Mouse (Mus musculus) layer of hippocampus, adult 9-11 months (tissue): ENCODE data around the gene Cap2.

Experiments used
- DNase-seq: peaks from one replicate; pipeline ENCODE4 v3.0.0; 2022

Gene Cap2

DNA sequence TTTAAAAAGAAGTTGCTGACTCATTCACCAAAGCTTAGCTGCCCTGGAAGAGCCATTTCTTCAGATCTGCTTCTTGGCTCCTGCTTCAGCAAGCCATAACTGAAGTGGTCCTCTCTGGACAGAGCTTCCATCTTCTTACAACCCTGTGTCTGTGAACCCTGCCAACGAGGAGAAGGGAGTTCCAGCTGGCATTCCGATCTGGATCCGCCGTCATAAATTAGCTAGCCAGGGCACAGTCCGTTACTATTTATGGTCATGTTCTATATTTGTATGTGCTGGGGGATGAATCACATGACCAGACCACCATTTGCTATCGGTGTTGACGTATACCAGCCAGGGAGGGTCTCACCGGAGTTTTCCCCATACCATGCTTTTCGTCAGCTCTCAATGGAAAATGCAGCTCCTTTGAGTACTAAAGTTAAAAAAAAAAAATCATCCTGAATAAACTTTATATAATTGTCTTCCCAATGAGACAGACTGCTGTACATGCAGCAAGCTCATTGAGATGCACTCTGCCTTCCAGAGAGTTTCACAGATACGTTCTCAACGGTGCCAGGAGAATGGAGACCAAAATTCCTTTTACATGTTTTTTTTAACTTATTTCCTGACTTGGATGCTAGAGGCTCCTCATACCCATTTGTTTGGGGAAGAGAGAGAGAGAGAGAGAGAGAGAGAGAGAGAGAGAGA is 70.5 kb downstream of the Cap2 start:
- DNase-seq = peak; percentile 55

DNA sequence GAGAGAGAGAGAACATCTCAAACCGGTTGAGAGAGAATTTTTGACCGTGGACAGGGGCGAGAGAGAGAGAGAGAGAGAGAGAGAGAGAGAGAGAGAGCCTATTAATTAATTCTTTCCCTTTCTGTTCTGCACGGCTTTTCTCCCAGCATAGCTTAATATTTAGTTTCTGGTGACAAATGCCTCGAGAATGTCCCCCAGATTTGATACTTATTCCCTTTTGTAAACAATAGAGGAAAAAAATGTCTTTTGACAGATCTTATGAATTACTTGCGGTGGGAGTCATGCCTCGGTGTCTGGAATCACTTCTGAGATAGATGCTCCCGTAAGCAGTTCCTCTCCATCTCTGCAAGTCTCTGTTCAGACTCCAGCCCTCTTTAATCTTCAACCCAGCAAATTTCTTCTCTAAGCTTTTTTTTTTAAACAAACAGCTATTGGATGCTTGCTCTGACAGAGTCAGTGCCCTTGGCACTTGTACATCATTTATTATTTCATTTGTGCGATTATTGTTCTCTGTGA is 71.1 kb downstream of the Cap2 start:
- DNase-seq = no peak

DNA sequence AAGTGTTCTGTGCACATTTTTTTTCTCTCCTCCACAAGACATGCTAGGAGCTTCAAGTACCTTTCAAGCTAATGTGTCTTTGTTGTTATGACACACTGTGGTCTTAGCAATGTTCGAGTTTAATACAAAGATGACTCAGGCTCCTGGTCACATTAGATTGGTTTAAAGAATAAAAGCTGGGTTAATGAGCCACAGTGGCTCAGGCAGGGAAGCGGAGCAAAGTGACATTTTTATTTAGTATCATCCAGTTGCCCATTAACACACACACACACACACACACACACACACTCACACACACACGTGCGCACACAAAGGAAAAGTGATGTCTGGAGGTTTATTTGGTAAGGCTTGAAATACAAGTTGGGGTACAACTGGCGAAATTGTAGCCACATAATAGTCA is 72.6 kb downstream of the Cap2 start:
- DNase-seq = no peak

DNA sequence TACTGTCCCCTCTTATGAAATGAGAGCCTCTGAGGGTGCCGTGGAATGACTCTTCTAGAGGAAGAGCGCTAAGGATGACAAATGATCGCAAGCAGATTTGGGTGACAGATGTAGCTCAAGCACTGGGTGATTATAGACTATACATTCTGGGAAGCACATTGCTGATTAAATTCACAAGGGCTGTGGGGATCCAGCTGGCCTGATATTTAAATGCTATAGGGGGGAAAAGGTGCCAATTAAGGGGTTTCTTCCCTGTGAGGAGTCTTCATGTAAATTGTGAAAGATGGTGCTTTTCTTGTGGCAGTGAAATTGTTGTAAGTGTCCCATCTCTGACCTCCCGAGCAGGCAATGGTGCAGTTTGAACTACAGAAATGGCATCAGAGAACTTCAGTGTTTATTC is 73.1 kb downstream of the Cap2 start:
- DNase-seq = no peak

DNA sequence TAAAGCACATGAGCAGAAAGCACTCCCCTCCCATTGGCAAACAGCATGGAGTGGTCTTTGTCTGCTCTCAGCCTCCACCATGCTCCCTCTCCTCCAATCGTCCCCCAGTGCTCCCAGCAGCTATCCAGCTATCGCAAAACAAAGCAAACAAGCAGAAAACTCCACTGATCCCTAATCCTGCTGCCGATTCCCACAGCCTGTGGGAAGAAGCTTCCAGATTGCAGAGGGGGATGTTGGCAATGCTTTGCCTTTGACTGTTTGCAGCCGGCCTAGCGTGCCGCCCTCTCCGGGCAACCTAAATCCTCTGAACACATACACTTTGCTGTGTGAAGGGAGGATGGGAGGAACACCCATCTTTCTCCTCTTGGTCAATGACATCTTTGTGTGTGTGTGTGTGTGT is 83.2 kb downstream of the Cap2 start:
- DNase-seq = peak; percentile 37

DNA sequence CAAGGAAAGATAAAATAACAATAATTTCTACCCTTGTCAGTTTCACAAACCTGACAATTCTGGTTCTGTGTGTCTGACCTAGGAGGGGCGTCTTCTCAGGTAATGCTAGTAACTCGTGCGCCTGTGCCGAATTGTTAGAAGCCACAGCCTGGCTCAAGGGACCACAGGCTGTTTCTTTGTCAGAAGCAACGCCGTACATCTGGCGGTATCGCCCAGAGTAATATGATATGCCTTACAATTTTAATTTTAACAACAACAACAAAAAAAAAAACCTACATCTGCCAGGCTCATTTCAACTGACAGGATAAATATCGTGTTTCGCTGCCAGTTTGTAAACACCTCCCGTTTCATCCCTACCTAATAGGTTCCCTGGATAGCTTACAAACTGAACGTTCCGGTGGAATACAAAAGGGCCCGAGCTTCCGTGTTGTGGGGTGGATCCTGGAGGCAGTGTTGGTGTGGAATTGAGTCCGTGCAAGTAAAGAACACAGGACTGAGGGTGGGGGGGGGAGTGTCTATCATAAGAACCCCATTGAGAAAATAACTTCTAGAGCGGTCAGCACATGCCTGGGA is 86.2 kb downstream of the Cap2 start:
- DNase-seq = no peak

DNA sequence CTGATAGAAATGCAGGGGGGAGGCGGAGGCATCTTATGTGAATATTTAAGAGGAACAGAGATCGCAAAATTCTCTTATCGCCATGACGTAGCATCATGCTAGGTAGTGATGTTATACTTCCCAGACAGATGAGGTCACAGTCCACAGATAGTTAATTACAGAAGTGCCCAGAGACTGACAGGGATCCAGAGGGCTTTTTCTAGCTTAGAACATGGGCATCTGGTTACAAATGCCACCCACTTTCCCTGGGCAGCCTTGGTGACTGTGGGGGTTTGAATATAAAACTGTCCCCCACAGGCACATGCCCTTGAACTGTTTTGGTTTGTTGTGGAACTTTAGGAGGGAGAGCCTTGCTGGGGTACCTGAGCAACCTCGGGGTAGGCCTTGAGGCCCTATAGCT is 87.0 kb downstream of the Cap2 start:
- no peak for DNase-seq

DNA sequence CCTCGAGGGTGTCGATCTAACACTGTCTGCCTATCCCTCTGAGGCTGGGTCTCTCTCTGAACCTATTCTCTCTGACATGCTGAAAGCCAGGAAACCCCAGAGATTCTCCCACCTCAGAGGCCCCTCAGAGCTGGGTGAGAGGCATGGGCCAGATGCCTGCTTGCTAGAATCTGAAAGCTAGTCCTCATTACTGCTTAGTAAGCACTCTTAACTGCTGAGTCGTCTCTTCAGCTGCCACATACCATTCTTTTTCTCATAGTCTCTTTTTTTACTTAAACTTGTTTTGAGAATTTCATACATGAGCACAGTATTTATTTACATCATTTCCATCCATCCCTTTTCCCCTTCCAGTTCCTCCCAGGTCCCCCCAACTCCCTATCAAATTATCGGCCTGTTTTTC is 89.2 kb downstream of the Cap2 start:
- no peak for DNase-seq

DNA sequence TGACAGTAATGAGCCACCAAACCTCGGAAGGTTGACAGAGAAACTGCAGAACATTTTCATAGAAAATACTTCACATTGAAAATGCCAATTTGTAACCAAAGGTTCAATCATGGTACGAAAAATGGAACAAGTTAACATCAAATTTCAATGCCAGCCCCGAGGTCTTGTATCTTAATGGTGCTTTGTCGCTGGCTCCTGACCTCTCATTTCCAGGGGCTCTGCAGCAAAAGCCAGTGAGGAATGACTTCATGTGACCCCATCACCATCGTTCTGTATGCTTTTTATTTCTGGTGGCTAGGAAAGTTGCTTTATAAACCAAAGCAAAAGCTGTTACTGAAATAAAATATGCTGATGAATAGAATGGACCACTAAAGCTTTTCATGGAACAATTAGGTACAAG is 99.0 kb downstream of the Cap2 start:
- no peak for DNase-seq

DNA sequence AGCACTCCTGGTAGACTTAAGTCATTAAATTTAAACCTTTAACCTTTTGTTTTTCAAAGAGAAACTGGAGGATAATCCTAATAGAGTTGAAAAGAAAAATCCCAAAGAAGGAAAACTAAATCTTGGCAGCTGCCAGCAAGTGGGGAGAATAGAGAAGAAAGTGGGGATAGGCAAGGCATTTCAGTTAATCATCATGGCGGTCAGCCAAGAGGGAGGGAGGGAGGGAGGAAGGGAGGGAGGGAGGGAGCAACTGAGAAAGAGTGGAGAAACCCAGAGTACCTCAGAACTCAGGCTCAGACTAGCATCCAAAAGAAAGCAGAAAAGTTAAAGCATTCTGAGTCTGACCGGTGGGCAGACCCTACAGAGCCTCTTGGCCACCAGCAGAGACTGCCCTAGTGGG is 99.7 kb downstream of the Cap2 start:
- DNase-seq = no peak

DNA sequence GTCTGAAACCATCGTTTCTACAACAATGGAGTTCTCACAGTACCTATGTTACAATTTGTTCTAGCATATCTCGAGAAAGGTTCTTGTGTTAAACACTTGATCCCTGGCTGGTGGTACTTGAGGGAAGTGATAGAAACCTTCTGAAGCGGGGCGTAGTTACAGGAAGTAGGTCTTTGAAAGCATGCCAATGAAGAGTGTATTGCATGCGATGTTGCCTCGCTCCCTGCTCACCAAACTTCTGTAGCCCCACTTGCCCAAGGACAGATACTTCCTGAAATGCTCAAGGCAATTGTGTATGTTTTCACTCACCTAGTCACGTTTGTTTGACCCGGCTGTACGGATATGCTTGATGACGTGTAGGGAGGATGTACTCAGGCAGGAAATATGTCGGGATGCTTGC is 101.0 kb downstream of the Cap2 start:
- no peak for DNase-seq

DNA sequence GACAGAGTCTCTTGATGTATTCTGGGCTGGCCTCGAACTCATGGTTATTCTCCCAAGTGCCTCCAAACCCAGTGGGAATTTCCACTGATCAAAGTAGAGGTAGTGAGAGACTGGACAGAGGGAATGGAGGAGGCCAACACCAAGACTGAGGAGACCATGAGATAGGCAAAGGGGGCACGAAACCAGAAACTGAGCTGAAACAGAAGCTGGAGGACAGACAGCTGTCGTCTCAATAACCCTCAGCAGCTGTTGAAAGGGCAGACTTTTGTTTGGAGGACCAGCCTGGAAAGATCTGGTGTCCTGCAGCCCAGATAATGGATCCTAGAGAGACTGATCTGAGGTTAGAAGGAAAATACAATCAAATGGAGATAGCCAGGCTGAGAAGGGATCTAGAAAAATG is 109.4 kb downstream of the Cap2 start:
- DNase-seq = no peak

DNA sequence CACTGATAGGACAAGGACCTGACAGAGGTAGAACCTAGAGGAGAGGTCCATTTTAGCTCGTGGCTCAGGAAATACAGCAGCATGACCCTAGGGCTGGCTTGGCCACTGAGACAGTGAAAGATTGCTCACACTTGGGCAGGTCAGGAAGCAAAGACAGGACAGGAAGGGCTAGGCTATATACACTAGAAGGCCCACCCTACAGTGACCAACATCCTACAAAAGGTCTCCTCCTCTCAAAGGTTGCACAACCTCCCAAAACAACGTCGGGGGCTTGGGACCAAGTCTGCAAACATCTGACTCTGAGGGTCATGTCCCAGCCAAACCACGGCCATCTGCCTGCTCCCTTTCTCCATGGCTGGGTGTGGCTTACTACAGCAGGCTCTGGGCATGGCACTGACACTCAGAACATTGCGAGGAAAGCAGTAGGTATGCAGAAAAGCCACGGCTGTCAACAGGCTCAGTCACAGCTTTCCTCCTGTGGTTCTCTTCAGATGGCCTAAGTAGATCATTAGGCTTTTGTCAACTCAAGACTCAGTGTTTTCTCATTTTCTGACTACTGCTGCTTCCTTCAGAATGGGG is 112.1 kb downstream of the Cap2 start:
- no peak for DNase-seq

DNA sequence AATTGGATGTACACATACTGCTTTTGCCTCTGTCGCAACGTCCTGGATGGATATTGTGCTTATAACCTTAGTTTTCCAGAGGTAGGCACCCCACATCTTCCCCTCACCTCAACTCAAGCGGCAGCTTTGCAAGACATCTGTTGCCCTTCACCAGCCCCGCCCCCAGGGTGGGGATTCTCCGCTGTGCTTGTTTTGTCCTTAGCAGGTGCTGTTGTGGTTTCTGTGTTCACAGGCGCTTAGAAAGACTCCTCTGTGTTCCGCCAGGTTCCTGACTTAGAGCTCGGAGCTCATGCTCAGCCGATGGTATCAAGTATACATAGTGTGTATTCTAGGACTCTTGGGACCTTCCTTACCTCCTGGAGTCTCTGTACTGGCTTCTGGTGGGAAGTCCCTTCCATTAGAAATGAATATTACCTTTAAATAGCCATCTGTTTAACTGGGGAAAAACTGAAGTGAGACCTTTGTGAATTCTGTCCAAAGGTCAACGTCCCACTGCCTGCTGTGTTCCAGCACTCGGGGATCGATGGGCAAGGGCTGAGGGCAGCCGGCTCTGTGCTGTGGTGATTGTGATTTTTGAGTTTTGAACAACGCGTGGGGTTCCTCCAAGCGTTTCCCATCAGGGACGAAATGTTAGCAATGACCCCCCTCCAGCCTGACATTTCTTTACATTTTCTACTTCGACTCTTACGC is 115.2 kb downstream of the Cap2 start:
- DNase-seq = no peak

DNA sequence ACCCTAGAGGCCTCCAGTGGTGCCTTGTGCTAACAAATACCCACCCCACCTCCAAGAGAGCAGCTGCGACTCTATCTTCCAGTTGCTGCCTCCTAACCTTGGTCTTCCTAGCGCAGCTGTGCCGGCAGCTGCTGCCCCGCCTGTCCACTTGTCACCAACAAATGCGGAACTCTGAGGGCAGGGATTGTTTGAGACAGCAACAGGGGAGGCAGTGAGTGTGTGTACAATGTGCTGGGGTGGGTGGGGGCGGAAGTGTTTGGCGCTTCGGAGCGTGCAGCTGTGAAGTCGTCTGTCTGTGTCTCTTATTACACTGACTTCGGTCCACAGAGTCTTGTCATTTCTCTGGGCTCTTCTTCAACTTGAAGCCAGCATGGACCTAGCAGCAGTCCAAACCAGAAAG is 118.0 kb downstream of the Cap2 start:
- no peak for DNase-seq

DNA sequence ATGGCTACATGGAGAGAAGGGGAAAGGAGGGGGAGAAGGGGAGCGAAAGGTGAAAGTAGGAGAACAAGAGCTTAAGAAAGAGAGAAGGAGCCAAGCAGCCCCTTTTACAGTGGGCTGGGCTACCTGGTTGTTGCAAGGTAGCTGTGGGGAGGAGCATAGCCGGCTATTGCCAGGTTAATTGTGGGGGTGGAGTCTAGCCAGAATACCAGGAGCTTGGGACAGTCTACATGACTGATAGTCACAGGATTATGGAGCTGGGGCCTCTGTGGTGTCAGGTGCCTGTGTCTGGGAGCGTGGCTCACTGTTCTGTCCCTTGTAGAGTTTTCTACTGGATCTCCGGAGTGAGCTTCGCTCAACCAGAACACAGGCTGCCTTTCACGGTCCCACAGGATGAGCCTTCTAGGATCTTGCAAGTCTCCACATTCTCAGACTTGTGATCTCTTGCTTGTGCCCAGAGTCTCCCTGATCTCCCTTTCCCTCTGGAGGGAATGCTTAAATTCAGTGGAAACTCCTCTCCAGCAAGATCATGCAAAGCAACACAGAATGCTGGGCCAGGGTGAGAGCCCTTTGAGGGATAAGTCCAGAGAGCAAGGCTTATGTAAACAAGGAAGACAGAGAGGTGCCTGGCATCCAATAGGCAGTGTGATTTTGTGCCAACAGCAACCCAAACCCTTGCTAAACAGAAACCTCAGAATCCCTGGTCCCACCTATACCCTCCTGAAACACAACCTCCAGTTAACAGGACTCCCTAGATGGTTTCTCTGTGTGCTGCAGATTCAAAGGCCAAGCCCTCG is 119.5 kb downstream of the Cap2 start:
- no peak for DNase-seq

DNA sequence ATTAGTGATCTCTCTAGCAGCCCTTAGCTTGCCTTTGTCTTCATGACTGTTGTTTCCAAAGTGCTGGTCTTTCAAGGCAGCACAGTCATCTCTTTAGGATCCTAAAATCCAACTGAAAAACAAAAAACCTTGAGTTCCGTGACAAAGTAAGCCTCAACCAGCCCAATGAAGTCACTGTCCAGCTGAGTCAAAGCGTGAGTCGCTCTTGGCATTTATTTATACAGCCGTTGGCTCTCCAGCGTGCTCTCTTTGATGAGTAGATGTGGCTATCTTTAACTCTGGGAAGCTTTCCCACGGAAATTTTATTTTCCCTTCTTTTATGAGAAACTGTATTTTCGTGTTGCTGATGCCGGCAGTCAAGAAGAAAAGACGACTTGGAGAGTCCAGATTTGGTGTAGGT is 125.0 kb downstream of the Cap2 start:
- DNase-seq = no peak

DNA sequence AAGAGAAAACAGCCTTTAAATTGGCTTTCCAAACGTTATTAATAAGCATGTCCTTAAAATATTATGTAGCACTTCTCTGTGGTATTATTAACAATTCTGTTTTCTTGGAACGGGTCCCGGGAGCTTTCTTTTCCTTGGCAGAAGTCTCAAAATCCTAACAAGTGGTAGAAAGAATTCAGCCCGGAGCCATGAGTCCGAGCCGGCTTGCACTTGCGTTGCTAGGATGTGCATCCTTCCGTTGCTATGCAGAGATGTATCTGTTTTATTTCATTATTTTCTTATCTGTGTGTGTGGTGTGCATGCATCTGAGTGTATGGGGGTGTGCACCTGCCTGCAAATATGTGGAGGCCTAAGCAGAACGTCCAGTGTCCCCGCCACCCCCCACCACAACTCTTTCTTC is 126.2 kb downstream of the Cap2 start:
- peak; percentile 73 for DNase-seq

DNA sequence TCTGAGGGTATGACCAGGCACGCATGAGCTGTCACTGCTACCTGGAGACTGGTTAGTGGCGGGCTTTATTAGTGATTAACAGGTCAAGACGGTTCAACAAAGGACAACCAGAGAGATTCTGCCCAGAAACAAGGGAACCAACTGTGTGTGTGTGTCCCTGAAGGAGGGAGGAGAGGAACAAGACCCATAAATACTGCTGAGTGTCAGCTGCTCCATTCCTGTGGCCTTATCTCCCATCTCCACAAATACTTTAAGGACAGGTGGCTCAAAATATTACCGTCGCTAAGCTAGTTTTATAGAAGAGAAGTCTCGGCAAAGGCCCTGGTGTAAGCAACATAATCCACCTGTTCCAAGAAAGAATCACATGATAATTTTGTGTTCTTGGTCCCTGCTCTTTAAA is 127.7 kb downstream of the Cap2 start:
- no peak for DNase-seq

DNA sequence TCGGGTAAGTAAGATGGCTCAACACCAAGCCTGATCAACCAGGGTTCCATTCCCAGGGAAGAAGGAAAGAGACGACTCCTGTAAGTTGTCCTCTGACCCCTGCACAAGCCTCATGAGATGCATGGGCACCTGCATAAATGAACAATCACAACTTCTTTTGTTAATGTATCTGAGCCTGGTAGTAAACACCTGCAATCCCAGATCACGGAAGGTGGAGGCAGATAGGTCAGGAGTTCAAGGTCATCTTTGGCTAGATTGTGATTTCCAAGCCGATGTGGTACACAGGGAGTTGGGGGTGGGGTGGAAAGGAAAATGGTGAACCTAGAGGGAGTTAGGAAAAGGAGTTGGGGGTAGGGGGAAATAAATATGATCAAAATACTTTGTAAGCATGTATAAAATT is 131.1 kb downstream of the Cap2 start:
- no peak for DNase-seq

DNA sequence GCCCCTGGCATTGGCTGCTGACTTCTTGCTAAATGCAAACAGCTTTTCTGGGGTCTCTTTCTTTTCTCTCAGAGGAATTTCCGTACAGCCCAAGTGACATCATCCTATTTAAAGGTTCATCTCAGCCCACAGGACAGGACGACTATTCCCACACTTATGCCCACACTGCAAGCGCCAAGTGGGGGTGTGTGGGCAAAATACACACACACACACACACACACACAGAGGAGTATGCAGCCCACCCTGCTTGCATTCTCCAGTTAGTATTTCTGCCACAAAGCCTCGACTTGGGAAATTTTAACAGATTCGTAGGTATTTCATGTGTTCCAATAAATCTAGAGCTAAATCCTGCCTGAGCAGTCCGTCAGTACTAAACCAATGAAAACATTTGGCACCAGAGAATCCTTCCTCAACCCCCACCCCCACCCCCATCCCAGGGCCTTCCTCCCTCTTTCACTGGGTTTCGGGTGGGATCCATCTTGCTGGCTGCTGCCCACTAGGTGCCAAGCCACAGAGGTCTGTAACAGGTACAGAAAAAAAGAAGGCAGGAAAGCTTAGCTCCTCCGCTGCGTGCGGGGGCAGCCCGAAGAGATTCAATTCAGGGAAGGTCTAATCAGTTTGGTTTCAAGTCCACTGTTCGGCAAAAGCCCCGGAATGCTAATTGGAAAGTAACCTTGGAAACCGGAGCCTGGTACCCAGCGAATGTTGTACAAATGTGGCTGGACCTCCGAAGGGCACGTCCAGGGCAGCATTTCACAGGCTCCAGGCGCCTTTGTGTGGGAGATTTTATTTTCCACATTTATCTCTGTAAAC is 131.9 kb downstream of the Cap2 start:
- peak; percentile 47 for DNase-seq

DNA sequence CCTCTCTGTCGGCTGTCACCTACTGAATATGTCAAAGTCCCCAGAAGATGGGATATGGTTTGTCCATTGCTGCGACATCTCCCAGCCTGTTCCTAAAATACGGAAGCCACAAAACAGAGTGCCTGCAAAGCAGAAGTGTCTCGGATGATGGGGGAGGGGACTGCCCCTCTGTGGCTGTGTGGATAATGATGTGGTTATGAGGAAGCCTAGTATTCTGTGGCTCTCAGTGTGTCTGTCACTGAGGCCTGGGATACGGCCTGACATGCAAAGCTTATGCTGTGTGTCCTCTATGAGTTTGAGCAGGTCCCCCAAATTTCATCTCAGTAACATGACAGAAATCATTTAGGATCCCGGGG is 132.5 kb downstream of the Cap2 start:
- peak; percentile 32 for DNase-seq
